In the genomic region with DNA sequence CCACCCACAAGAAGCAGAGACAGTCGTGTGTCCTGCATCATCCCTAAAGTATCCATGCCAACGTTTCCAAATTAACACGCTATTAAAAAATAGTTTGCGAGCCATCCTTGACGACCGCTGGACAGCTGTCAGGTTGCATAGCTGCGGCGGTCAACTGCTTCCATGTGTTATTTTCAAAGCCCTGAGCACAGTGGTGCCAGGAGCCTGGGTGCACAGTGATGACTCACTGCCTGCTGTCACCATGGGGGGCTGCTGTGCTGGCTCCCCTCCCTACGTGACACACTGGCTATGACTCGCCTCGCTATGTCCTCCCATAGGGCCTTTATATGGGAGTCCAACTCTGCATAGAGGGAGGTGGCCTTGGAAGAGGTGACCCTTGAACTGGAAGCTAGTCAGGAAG, we compare ENCODE assay signal across 19 mouse cellular contexts. TPM values are rescaled to one million over a fixed set of nuclear protein-coding genes. Genes with fewer than 3 reads are reported as not detected.
A peak's percentile ranks its signal among the peaks of the same experiment; 100 is the strongest.
DNase-seq lines count a peak whose midpoint lies in the region; ATAC-seq lines count a peak whose summit lies in the region.
"Had no signal": no experiment of that assay in that cellular context is flagged by ENCODE, and none has a peak within 500 bp of the region (broad histone marks: within the 10 kb centered on the region; RNA-seq: fewer than 3 reads in every experiment).

No protein-coding gene starts in this region.

- no peaks in the 10 kb centered on the region for H3K27me3 ChIP-seq in kidney, embryonic 16.5 days (ENCODE audit: insufficient read depth, low read length)
- H3K27me3 ChIP-seq in limb, embryonic 15.5 days: no peaks in the 10 kb centered on the region
- H3K27me3 ChIP-seq: CH12.LX; neural tube, embryonic 12.5 days had no signal

- DNase-seq in kidney, postnatal 4 days: no peak
- peak; percentile 18 for DNase-seq in right cerebral cortex, adult 18-20 months
- no peak for DNase-seq in right cerebral cortex, postnatal 14 days
- DNase-seq in lung, postnatal 4 days: peak; percentile 55 to 91
- no peak for DNase-seq in ovary, adult 18-20 months (ENCODE audit: low spot score)
- DNase-seq in kidney, adult 8-10 months: no peak
- DNase-seq: cerebellum, adult 11 months; kidney, postnatal 36 days; layer of hippocampus, postnatal 36 days; thymus, adult 2 months had no signal

- peaks cover 20% of the 10 kb centered on the region for H3K4me1 ChIP-seq in kidney, embryonic 16.5 days (ENCODE audit: insufficient read depth, low read length)
- 0 out of 2 replicates have a peak, but pooled peaks cover 2% of the 10 kb centered on the region for H3K4me1 ChIP-seq in limb, embryonic 15.5 days

- 0 out of 2 replicates have a peak, but pooled peaks have one; percentile 16 for ATAC-seq in kidney, embryonic 16.5 days (ENCODE audit: low FRiP score, low TSS enrichment)
- ATAC-seq in limb, embryonic 15.5 days (ENCODE audit: insufficient number of reproducible peaks, low FRiP score, low TSS enrichment, low read depth): peak; percentile 31; the same call in 1 of the 2 replicates
- ATAC-seq: intestine, postnatal 0 days had no signal

- H3K36me3 ChIP-seq in kidney, embryonic 16.5 days (ENCODE audit: insufficient read depth, low read length): no peaks in the 10 kb centered on the region
- no peaks in the 10 kb centered on the region for H3K36me3 ChIP-seq in limb, embryonic 15.5 days
- H3K36me3 ChIP-seq: forebrain, embryonic 12.5 days; neural tube, embryonic 12.5 days had no signal

- no peak overlapping the region for H3K4me3 ChIP-seq in kidney, embryonic 16.5 days (ENCODE audit: low read length)
- H3K4me3 ChIP-seq in limb, embryonic 15.5 days: no peak overlapping the region
- H3K4me3 ChIP-seq: forebrain, embryonic 12.5 days; neural tube, embryonic 12.5 days had no signal

- no peaks in the 10 kb centered on the region for H3K9me3 ChIP-seq in kidney, embryonic 16.5 days (ENCODE audit: low read length)
- H3K9me3 ChIP-seq in limb, embryonic 15.5 days: no peaks in the 10 kb centered on the region
- H3K9me3 ChIP-seq: forebrain, embryonic 12.5 days; neural tube, embryonic 12.5 days had no signal

- no peak overlapping the region for H3K4me2 ChIP-seq in kidney, embryonic 16.5 days (replicated peaks; ENCODE audit: low read depth, low read length)
- H3K4me2 ChIP-seq in limb, embryonic 15.5 days: no peak overlapping the region
- H3K4me2 ChIP-seq: forebrain, embryonic 12.5 days; neural tube, embryonic 12.5 days had no signal

- WGBS in kidney, embryonic 16.5 days: 88% methylated on average over 11 of the region's 11 CpGs
- 58% methylated on average over 11 of the region's 11 CpGs for WGBS in limb, embryonic 15.5 days

- H3K9ac ChIP-seq in kidney, embryonic 16.5 days (replicated peaks; ENCODE audit: low read length): no peak overlapping the region
- H3K9ac ChIP-seq in limb, embryonic 15.5 days: no peak overlapping the region
- H3K9ac ChIP-seq: forebrain, embryonic 12.5 days; neural tube, embryonic 12.5 days had no signal

- no peak overlapping the region for H3K27ac ChIP-seq in kidney, embryonic 16.5 days (ENCODE audit: low read length)
- H3K27ac ChIP-seq in limb, embryonic 15.5 days: no peak overlapping the region
- H3K27ac ChIP-seq: forebrain, embryonic 12.5 days; neural tube, embryonic 12.5 days had no signal

RNA-seq across cellular contexts. Expression of a gene that starts 17.5 kb away (rescaled TPM):
- polyA plus RNA-seq in kidney, embryonic 16.5 days (2015; fragmentation: Nextera tagmentation; extraction: Ambion mirVana): 0.32 and 0.36 TPM in 2 replicates
- 0.33 and 0.46 TPM in 2 replicates for polyA plus RNA-seq in limb, embryonic 15.5 days (2015; fragmentation: Nextera tagmentation; extraction: Ambion mirVana)

RNA-seq across cellular contexts. Expression of a gene that starts 29.3 kb away (rescaled TPM):
- polyA plus RNA-seq in kidney, embryonic 16.5 days (2015; fragmentation: Nextera tagmentation; extraction: Ambion mirVana): 81.2 and 85.3 TPM in 2 replicates
- polyA plus RNA-seq in limb, embryonic 15.5 days (2015; fragmentation: Nextera tagmentation; extraction: Ambion mirVana): 74.7 and 79.9 TPM in 2 replicates

RNA-seq across cellular contexts. Expression of a gene that starts 40.6 kb away (rescaled TPM):
- 36.6 and 38.3 TPM in 2 replicates for polyA plus RNA-seq in kidney, embryonic 16.5 days (2015; fragmentation: Nextera tagmentation; extraction: Ambion mirVana)
- 32.9 and 33.0 TPM in 2 replicates for polyA plus RNA-seq in limb, embryonic 15.5 days (2015; fragmentation: Nextera tagmentation; extraction: Ambion mirVana)

RNA-seq across cellular contexts. Expression of a gene that starts 40.8 kb away (rescaled TPM):
- 112 and 117 TPM in 2 replicates for polyA plus RNA-seq in kidney, embryonic 16.5 days (2015; fragmentation: Nextera tagmentation; extraction: Ambion mirVana)
- 73.6 and 76.8 TPM in 2 replicates for polyA plus RNA-seq in limb, embryonic 15.5 days (2015; fragmentation: Nextera tagmentation; extraction: Ambion mirVana)

RNA-seq across cellular contexts. Expression of a gene that starts 47.3 kb away (rescaled TPM):
- polyA plus RNA-seq in kidney, embryonic 16.5 days (2015; fragmentation: Nextera tagmentation; extraction: Ambion mirVana): 1.5 and 1.8 TPM in 2 replicates
- polyA plus RNA-seq in limb, embryonic 15.5 days (2015; fragmentation: Nextera tagmentation; extraction: Ambion mirVana): 1.5 and 1.7 TPM in 2 replicates
- polyA plus RNA-seq: cortical plate, adult 2 months; gonadal fat pad, adult 2 months; small intestine, adult 2 months; thymus, adult 2 months had no signal

Comparison
In these comparisons a context has a peak if more than half of its experiments do, and no peak if none do; other contexts are left out.
1. DNase-seq: peak in right cerebral cortex, adult 18-20 months (single experiment) and lung, postnatal 4 days (2 of 2); none in kidney, postnatal 4 days (0 of 2), right cerebral cortex, postnatal 14 days (single experiment), ovary, adult 18-20 months (single experiment) and kidney, adult 8-10 months (0 of 2).